Mouse (Mus musculus): Measurements from ENCODE around the gene Spcs2.

DNA sequence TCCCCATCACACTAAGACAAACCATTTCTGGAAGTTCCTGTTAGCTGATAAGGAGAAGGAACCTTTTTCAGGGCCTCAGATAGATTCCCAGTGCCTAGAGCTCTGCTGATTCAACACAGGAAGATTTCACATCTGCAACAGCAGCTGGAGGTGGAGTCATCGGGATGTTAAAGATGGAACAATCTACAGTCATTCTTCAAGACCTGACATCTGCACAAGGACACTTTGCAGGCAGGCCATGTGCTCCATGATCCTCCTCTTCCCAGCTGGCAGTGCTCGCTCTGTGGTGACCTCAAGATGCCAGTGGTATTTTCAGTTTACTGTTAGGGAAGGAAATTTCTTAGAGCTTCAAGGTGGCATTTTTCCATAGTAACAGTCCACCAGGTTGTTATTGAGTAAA lies 29.1 kb upstream of the Spcs2 start:
- TF ChIP-seq GABPA (IDR thresholded peaks at IDR 0.05; ENCODE audit: insufficient replicate concordance, low read depth, low read length) (no peak), CHD1 (IDR thresholded peaks at IDR 0.05; ENCODE audit: low read depth, low read length) (no peak)
